Mouse (Mus musculus): ENCODE measurements around the gene Unc119b.

DNA sequence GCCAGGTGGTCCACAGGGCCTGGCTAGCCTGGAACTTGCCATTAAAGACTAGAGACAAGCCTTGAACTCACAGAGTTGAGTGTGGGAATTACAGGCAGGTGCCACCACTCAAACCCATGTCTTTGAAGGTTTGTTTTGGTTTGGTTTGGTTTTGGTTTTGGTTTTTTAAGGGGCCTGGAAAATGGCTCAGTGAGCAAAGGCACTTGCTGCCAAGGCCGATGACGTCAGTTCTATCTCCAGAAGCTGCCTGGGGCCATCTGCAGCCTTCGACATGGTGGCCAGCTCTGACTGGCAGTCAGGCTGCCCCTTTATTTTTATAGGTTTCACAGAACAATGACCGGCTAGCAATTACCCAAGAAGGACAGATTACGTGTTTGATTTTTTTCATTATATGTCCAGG, 13.8 kb downstream of the Unc119b start:
- TF ChIP-seq CTCF (IDR thresholded peaks at IDR 0.05) (no peak), EP300 (IDR thresholded peaks at IDR 0.05) (no peak)
